Mouse (Mus musculus) forebrain, embryonic 11.5 days (tissue): ENCODE data around the gene Ghrh. TPM values are rescaled to one million over a fixed set of nuclear protein-coding genes. Genes with fewer than 3 reads are reported as not detected.

Source experiments
- ATAC-seq: fragments of 200-750 bp; cut with Nextera tagmentation; replicated peaks from 2 replicates; pipeline ENCODE4 v1.8.0; 2017; ENCODE audit warnings: moderate TSS enrichment; ENCODE audit not compliant: low FRiP score
- DNase-seq: peaks from one replicate; pipeline ENCODE4 v3.0.0-alpha.2; 2017; ENCODE audit warnings: low spot score
- H3K27ac ChIP-seq: fragments of 300-500 bp; sonication (generic); 2 replicates; pipeline ENCODE4 v1.5.1; 2014; ENCODE audit warnings: low read depth, low read length
- H3K27me3 ChIP-seq: fragments of 300-500 bp; sonication (generic); 2 replicates; pipeline ENCODE4 v1.6.1; 2014; ENCODE audit warnings: mild to moderate bottlenecking, low read length, mixed read lengths; ENCODE audit not compliant: control insufficient read depth, insufficient read depth
- H3K36me3 ChIP-seq: fragments of 300-500 bp; sonication (generic); 2 replicates; pipeline ENCODE4 v1.6.1; 2014; ENCODE audit warnings: mild to moderate bottlenecking, low read length, moderate library complexity, mixed read lengths; ENCODE audit not compliant: control insufficient read depth, insufficient read depth
- H3K4me1 ChIP-seq: fragments of 300-500 bp; sonication (generic); replicated peaks from 2 replicates; pipeline ENCODE4 v1.6.1; 2014; ENCODE audit warnings: low read length, mixed read lengths; ENCODE audit not compliant: control insufficient read depth, insufficient read depth
- H3K4me2 ChIP-seq: fragments of 300-500 bp; sonication (generic); 2 replicates; pipeline ENCODE4 v1.6.1; 2014; ENCODE audit warnings: low read depth, mild to moderate bottlenecking, low read length, moderate library complexity, mixed read lengths; ENCODE audit not compliant: severe bottlenecking
- H3K4me3 ChIP-seq: fragments of 300-500 bp; sonication (generic); 2 replicates; pipeline ENCODE4 v1.5.1; 2014; ENCODE audit warnings: low read depth, low read length
- H3K9ac ChIP-seq: fragments of 300-500 bp; sonication (generic); 2 replicates; pipeline ENCODE4 v1.6.1; 2014; ENCODE audit warnings: low read length
- H3K9me3 ChIP-seq: fragments of 300-500 bp; sonication (generic); 2 replicates; pipeline ENCODE4 v1.6.1; 2016; ENCODE audit warnings: low read length, mixed read lengths; ENCODE audit not compliant: control insufficient read depth
- WGBS: fragments of 180-500 bp; shearing (Covaris S2); extraction: QIAGEN DNeasy Blood & Tissue Kit; methylation state at CpG from one replicate; pipeline ENCODE4 v1.1.7; 2014; 5-methylcytosine and 5-hydroxymethylcytosine counted together
- polyA plus RNA-seq: library from polyadenylated mRNA; unstranded; fragments of >200 nt; fragmentation: Nextera tagmentation; extraction: Ambion mirVana; gene quantifications from 2 replicates; pipeline ENCODE4 v1.2.1, GENCODE M21; 2014

Ghrh gene
- polyA plus RNA-seq, 1 experiment from 2014 or later, result 1.5 TPM

GRCm38 (mm10) chr2:157322029-157322766 is 25.1 kb downstream of the Ghrh start:
- Histone ChIP-seq H3K27ac (no peak overlapping the region), H3K4me1 (peaks cover under 1% of the 10 kb centered on the region; the same call in 1 of the 2 replicates), H3K4me2 (no peak overlapping the region), H3K9ac (no peak overlapping the region), H3K36me3 (peaks cover 19% of the 10 kb centered on the region; the same call in 1 of the 2 replicates), H3K4me3 (no peak overlapping the region), H3K27me3 (no peaks in the 10 kb centered on the region), H3K9me3 (no peaks in the 10 kb centered on the region)
- DNase-seq, result no peak
- no peak for ATAC-seq
- WGBS, result 89% methylated on average over 5 of the region's 5 CpGs

DNA sequence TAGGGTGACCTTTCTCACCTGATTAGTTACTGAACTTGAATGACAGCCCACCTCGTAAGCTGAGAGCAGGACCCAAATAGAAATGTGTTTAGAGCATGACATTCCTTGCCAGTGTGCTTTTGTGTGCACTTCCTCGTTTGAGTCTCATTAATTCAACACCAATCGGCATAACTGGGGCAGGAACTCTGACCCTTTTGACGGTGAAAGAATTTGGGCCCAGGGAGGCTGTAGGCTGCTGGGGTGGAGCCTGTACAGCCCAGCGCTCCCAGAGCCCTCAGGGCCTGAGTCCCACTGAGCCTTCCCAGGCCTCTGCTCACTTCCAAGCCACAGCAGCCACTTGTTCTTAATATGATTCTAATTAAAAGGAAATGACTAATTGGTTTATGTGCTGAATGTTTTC is 26.4 kb downstream of the Ghrh start:
- H3K9ac ChIP-seq, result no peak overlapping the region
- no peaks in the 10 kb centered on the region for H3K27me3 ChIP-seq
- no peak overlapping the region for H3K4me3 ChIP-seq
- 27% methylated on average over 5 of the region's 5 CpGs for WGBS
- no peaks in the 10 kb centered on the region for H3K9me3 ChIP-seq
- no peak overlapping the region for H3K4me2 ChIP-seq
- no peak for DNase-seq
- no peaks in the 10 kb centered on the region; the same call in 1 of the 2 replicates for H3K4me1 ChIP-seq
- no peak for ATAC-seq
- H3K36me3 ChIP-seq, result peaks cover 22% of the 10 kb centered on the region
- H3K27ac ChIP-seq, result no peak overlapping the region

- Histone ChIP-seq H3K4me3 (no peak overlapping the region), H3K36me3 (peaks cover 23% of the 10 kb centered on the region), H3K9ac (no peak overlapping the region), H3K4me1 (no peaks in the 10 kb centered on the region; the same call in 1 of the 2 replicates), H3K27ac (no peak overlapping the region), H3K4me2 (no peak overlapping the region), H3K9me3 (no peaks in the 10 kb centered on the region), H3K27me3 (no peaks in the 10 kb centered on the region)
- no peak for ATAC-seq
- WGBS, result 71% methylated on average over 8 of the region's 8 CpGs
- DNase-seq, result no peak
Observed at GRCm38 (mm10) chr2:157320135-157320534, 27.2 kb downstream of the Ghrh start.

- DNase-seq, result no peak
- H3K4me3 ChIP-seq, result no peak overlapping the region
- no peak overlapping the region for H3K27ac ChIP-seq
- H3K27me3 ChIP-seq, result no peaks in the 10 kb centered on the region
- H3K9ac ChIP-seq, result no peak overlapping the region
- no peak for ATAC-seq
- 94% methylated on average over 6 of the region's 6 CpGs for WGBS
- H3K9me3 ChIP-seq, result no peaks in the 10 kb centered on the region
- peaks cover 4% of the 10 kb centered on the region; the same call in 1 of the 2 replicates for H3K4me1 ChIP-seq
- H3K4me2 ChIP-seq, result no peak overlapping the region
- peaks cover 28% of the 10 kb centered on the region for H3K36me3 ChIP-seq
Observed at GRCm38 (mm10) chr2:157317220-157317619, 30.1 kb downstream of the Ghrh start.

DNA sequence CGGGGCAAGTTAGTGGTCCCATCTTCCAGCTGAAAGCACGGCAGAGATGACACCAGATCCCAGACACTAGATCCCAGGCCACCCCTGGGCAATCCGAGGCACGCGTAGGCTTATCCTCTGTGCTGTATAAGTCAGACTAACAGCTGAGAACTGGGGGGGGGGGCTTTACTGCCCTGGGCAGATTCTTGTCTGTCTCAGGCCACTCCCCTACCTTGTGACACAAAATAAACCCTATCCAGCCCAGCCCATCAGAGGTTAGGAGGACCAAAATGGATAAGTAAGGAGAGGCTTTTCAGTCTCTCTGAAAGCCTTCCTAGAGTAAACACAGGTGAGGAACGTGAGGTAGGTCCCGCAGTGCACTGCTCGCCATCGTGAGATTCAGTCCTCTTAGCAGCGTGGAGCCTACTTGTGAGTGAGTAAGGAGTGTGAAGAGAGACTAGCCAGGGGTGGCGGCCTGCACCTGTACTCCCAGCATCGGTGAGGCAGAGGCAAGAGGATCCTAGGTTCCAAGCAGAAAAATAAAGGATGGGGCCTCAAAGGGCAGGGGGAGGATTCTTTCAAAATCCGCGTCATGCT is 30.9 kb downstream of the Ghrh start:
- no peaks in the 10 kb centered on the region for H3K27me3 ChIP-seq
- DNase-seq (no peak), ATAC-seq (no peak)
- no peak overlapping the region for H3K4me2 ChIP-seq
- H3K9ac ChIP-seq, result no peak overlapping the region
- H3K9me3 ChIP-seq, result no peaks in the 10 kb centered on the region
- 87% methylated on average over 14 of the region's 14 CpGs for WGBS
- no peak overlapping the region for H3K27ac ChIP-seq
- peaks cover 4% of the 10 kb centered on the region; the same call in 1 of the 2 replicates for H3K4me1 ChIP-seq
- H3K4me3 ChIP-seq, result no peak overlapping the region
- H3K36me3 ChIP-seq, result peaks cover 26% of the 10 kb centered on the region

DNA sequence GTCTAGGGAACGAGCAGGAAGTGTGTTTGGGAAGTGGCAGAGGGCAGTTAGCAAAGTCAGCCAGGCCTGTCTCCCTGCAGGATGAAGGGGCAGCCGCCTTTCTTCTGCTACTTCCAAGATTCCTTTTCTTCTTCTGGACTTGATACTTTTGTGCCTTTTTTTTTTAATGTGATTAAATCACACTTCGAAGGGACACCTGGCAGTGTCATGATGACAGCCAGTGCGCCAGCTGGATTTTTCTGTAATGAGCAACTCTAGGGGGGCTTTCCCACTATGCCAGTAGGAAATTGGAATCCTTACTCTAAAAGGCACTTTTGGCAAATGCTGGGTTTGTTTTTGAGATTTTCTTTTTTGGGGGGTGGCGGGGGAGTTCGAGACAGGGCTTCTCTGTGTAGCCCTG is 31.8 kb downstream of the Ghrh start:
- DNase-seq (no peak), ATAC-seq (no peak)
- Histone ChIP-seq H3K27ac (no peak overlapping the region), H3K9ac (no peak overlapping the region), H3K9me3 (no peaks in the 10 kb centered on the region), H3K36me3 (peaks cover 26% of the 10 kb centered on the region), H3K4me3 (no peak overlapping the region), H3K4me1 (0 out of 2 replicates have a peak, but pooled peaks cover 4% of the 10 kb centered on the region), H3K4me2 (no peak overlapping the region), H3K27me3 (no peaks in the 10 kb centered on the region)
- WGBS, result 90% methylated on average over 6 of the region's 6 CpGs

- Histone ChIP-seq H3K9me3 (no peaks in the 10 kb centered on the region), H3K27ac (no peak overlapping the region), H3K27me3 (no peaks in the 10 kb centered on the region), H3K36me3 (peaks cover 26% of the 10 kb centered on the region), H3K4me3 (no peak overlapping the region), H3K9ac (no peak overlapping the region), H3K4me2 (no peak overlapping the region), H3K4me1 (0 out of 2 replicates have a peak, but pooled peaks cover 4% of the 10 kb centered on the region)
- no peak for ATAC-seq
- no peak for DNase-seq
- 51% methylated on average over 7 of the region's 7 CpGs for WGBS
Observed at GRCm38 (mm10) chr2:157314310-157314709, 33.0 kb downstream of the Ghrh start.

DNA sequence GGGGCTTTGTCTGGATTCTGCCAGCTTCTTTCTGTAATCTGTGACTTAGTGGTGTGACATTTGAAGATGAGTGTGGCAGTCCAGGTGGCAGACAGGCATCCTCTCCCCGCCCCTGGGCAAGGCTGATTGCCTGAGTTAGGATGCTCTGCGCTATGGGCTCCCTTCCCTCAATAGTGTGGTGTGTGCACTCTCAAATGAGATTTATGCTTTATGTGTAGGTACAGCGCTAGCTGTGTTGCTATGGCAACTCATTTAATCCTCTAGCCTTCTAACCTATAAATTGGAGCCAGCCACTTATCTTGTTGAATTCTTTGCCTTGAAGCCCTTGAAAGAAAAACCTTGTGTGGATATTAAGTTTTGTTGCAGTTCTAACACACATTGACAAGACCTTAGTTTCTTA is 33.6 kb downstream of the Ghrh start:
- Histone ChIP-seq H3K9ac (no peak overlapping the region), H3K27me3 (no peaks in the 10 kb centered on the region), H3K4me1 (0 out of 2 replicates have a peak, but pooled peaks cover 4% of the 10 kb centered on the region), H3K27ac (no peak overlapping the region; the same call in 1 of the 2 replicates), H3K4me3 (no peak overlapping the region), H3K36me3 (peaks cover 30% of the 10 kb centered on the region), H3K4me2 (no peak overlapping the region), H3K9me3 (no peaks in the 10 kb centered on the region)
- no peak for DNase-seq
- 71% methylated on average over 3 of the region's 3 CpGs for WGBS
- no peak for ATAC-seq
